Mouse (Mus musculus) lung, adult 2 months (tissue): Measurements from ENCODE around the gene Hist2h3c1. TPM values are rescaled to one million over a fixed set of nuclear protein-coding genes. Genes with fewer than 3 reads are reported as not detected.
"Not testable (repeated sequence)": the region's sequence is repeated elsewhere in the genome, so short reads cannot be mapped to it uniquely, and the experiment has no call there.

Source experiments
- DNase-seq: peaks from one replicate; pipeline ENCODE4 v3.0.0; 2022
- H3K4me1 ChIP-seq: fragments of 200-500 bp; 2 replicates; pipeline ENCODE4 v1.6.1; 2011; ENCODE audit warnings: low read length; ENCODE audit not compliant: control insufficient read depth, insufficient read depth
- H3K4me3 ChIP-seq: fragments of 200-500 bp; replicated peaks from 2 replicates; pipeline ENCODE3; 2011; ENCODE audit warnings: low read depth, mild to moderate bottlenecking, control low read depth, low read length; ENCODE audit errors: extremely low read depth
- CTCF ChIP-seq: fragments of 200-500 bp; IDR thresholded peaks from 2 replicates; pipeline ENCODE4 v1.5.1; 2011; ENCODE audit warnings: mild to moderate bottlenecking, low read length, control low read depth; ENCODE audit not compliant: insufficient read depth
- POLR2A ChIP-seq: fragments of 200-500 bp; IDR thresholded peaks from 2 replicates; pipeline ENCODE4 v1.6.1; 2011; ENCODE audit warnings: low read depth, mild to moderate bottlenecking, control low read depth, low read length, borderline replicate concordance; ENCODE audit errors: extremely low read depth
- WGBS: fragments of 180-500 bp; shearing (Covaris S2); methylation state at CpG from one replicate; pipeline ENCODE4 v1.1.7; 2018; 5-methylcytosine and 5-hydroxymethylcytosine counted together
- polyA plus RNA-seq: library from polyadenylated mRNA; depleted of rRNA; stranded (reverse); fragments of >200 nt; gene quantifications from 2 replicates; pipeline ENCODE4 v1.2.3, GENCODE M21; 2012

Gene Hist2h3c1
- polyA plus RNA-seq, 1 experiment: not detected

DNA sequence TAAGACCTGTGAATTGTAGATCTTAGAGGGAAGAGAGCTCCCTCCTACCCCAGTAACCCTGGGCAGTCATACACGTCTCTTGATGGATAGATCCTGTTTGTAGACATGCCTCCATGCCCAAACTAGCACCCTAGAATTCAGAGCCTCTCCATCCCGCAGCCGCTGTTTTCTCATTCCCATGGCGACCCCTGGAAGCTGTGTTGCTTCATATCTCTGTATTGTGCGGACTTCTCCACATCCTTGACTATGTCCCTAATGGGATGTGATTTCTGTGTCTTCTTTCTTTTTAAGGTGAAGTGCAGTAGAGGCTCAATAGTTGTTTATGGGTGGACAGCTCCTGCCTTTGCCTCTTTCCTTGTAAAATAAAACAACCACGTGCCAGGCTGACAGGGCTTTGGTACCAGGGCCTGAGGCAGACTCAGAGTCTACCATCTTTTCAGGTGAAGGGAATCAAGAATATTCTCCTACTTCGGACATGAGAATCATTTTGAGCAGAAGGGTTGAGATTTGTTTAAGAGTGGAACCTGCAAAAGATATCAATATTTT, 18.0 kb downstream of the Hist2h3c1 start:
- TF ChIP-seq CTCF: no peak
- TF ChIP-seq POLR2A: no peak
- 62% methylated on average over 7 of the region's 7 CpGs for WGBS
- DNase-seq: no peak
- no peak overlapping the region for H3K4me3 ChIP-seq
- H3K4me1 ChIP-seq: peaks cover 17% of the 10 kb centered on the region

- Histone ChIP-seq H3K4me1 (peaks cover 15% of the 10 kb centered on the region), H3K4me3 (no peak overlapping the region)
- TF ChIP-seq POLR2A (no peak), CTCF (no peak)
- DNase-seq: no peak
- 84% methylated on average over 8 of the region's 8 CpGs for WGBS
Measured at GRCm38 (mm10) chr3:96266132-96266710, 19.7 kb downstream of the Hist2h3c1 start.

GRCm38 (mm10) chr3:96267541-96267940, 21.1 kb downstream of the Hist2h3c1 start:
- WGBS: 65% methylated on average over 4 of the region's 4 CpGs
- DNase-seq: no peak
- no peak overlapping the region for H3K4me3 ChIP-seq
- TF ChIP-seq POLR2A (no peak), CTCF (no peak)
- H3K4me1 ChIP-seq: peaks cover 9% of the 10 kb centered on the region

DNA sequence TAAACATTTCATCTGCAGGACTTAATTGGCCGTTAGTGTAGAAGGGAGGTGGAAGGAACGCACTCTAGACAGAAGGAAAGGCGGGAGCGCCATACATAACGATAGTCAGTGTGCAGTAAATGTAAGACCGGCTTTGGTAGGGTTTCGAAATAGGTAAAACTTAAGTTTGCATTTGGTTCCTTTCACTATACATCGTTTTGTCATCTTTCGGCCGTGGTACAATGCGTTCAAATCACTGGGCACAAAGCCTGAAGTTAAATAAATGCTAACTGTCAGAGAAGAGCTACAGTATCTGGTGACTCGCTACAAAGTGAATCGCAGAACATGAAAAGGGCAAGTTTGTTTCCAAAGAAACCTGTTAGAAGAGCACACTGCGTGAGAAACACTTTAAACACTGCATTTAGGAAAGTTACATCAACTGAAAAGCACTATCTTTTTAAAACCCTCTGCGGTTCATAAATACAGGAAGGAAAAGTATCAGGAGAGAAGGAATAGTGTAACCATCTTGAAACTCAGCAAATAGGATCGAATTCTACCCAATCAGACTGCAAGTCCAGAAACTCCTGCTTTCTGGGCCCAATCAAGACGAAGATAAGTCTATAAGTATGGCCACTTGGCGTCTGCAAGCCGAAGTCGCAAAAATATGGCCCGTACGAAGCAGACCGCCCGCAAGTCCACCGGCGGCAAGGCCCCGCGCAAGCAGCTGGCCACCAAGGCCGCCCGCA, 21.7 kb downstream of the Hist2h3c1 start, which contains the start of gene Hist2h3b:
Gene Hist2h3b, plus strand, starts transcription at position 604 of the 725 bp plus-strand sequence.
- DNase-seq: peak; percentile 77
- H3K4me3 ChIP-seq: peak within 1 kb of the TSS; percentile 73
- 11% methylated on average over 30 of the region's 30 CpGs for WGBS

GRCm38 (mm10) chr3:96268776-96269378, 22.4 kb downstream of the Hist2h3c1 start:
- under 1% methylated on average over 17 of the region's 44 CpGs for WGBS
- TF ChIP-seq POLR2A: 0 out of 2 replicates have a peak, but pooled peaks have one; percentile 3
- not testable (repeated sequence) for H3K4me1 ChIP-seq, DNase-seq
- peak overlapping the region; percentile 73 for H3K4me3 ChIP-seq

More for the DNA sequence above, 21.7 kb downstream of the Hist2h3c1 start, which contains the start of gene Hist2h3b:
- H3K4me1 ChIP-seq: peaks cover 9% of the 10 kb centered on the region
- TF ChIP-seq CTCF (no peak), POLR2A (peak; percentile 96)

DNA sequence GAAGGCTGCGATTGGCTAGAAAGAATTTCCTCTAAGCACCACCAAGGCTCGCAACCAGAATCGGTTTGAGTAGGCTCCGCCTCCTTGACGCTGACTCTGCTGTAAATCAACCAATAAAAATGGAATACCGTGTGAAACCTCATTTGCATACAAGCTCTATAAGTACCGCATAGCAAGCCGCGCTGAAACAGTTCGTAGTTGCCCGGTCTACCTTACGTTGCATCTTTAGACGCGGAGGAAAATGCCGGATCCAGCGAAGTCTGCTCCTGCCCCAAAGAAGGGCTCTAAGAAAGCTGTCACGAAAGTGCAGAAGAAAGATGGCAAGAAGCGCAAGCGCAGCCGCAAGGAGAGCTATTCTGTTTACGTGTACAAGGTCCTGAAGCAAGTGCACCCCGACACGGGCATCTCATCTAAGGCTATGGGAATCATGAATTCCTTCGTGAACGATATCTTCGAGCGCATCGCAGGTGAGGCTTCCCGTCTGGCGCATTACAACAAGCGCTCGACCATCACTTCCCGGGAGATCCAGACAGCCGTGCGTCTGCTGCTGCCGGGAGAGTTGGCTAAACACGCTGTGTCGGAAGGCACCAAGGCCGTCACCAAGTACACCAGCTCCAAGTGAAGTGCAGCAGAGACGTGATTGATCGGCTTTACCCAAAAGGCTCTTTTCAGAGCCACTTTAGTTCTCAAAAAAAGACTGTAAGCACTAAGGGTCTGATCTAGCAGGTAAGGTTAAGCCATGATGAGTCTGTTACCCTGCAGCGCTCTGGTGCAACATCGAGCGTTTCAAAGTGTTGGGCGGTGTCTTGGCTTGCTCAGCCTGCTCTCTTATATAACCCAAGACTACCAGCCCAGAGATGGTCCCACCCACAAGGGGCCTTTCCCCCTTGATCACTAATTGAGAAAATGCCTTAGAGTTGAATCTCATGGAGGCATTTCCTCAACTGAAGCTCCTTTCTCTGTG, 23.3 kb downstream of the Hist2h3c1 start, which contains the start of gene Hist2h2bb:
Gene Hist2h2bb, plus strand, starts transcription at position 242 of the 964 bp plus-strand sequence.
- under 1% methylated on average over 45 of the region's 45 CpGs for WGBS
- DNase-seq: peak; percentile 85
- no peak for TF ChIP-seq CTCF
- TF ChIP-seq POLR2A: peak; percentile 99

GRCm38 (mm10) chr3:96273591-96274465, 27.3 kb downstream of the Hist2h3c1 start:
- TF ChIP-seq POLR2A: no peak
- no peak for TF ChIP-seq CTCF
- no peak overlapping the region for H3K4me3 ChIP-seq
- 83% methylated on average over 17 of the region's 17 CpGs for WGBS
- H3K4me1 ChIP-seq: peaks cover 4% of the 10 kb centered on the region; the same call in 1 of the 2 replicates
- DNase-seq: no peak

More for the DNA sequence above, 23.3 kb downstream of the Hist2h3c1 start, which contains the start of gene Hist2h2bb:
- peaks cover 5% of the 10 kb centered on the region for H3K4me1 ChIP-seq
- H3K4me3 ChIP-seq: peak within 1 kb of the TSS; percentile 84

DNA sequence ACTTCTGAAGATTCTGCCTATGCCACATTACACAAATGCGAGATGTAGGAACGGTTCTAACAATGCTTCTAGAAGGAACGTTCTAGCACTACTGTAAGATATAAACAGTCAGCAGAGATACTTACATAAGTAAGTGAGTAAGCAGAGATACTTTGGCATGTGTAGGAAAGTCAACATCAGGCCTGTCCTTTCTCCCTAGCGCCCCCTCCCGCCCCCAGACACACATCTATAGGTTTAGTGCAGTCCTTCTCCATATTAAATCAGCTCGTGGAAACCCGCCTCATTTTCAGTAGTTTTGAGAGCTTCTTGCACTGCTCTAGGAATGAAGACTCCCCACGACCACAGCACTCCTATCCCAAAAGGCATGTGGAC, 30.9 kb downstream of the Hist2h3c1 start:
- no peak for DNase-seq
- 17% methylated on average over 8 of the region's 8 CpGs for WGBS
- TF ChIP-seq CTCF: no peak
- no peak for TF ChIP-seq POLR2A
- peak overlapping the region; percentile 36 for H3K4me3 ChIP-seq
- peaks cover 4% of the 10 kb centered on the region; the same call in 1 of the 2 replicates for H3K4me1 ChIP-seq
